Mouse (Mus musculus): ENCODE results near the gene Arhgap44.

- TF ChIP-seq CTCF (conservative IDR thresholded peaks at IDR 0.05; ENCODE audit: low read length) (no peak), NANOG (IDR thresholded peaks at IDR 0.05; ENCODE audit: borderline replicate concordance, low read length) (no peak), POU5F1 (IDR thresholded peaks at IDR 0.05; ENCODE audit: borderline replicate concordance, low read length) (no peak)
Observed at GRCm38 (mm10) chr11:65107734-65108171, 55.0 kb downstream of the Arhgap44 start.
